Mouse (Mus musculus): ENCODE data around the gene Anapc16.

- TF ChIP-seq CTCF (IDR thresholded peaks at IDR 0.05; ENCODE audit: control insufficient read depth, insufficient read depth, insufficient replicate concordance, low read depth, low read length) (no peak), POLR2A (IDR thresholded peaks at IDR 0.05; ENCODE audit: control insufficient read depth, low read depth, low read length) (no peak)
Measured at GRCm38 (mm10) chr10:60046696-60047095, 43.8 kb upstream of the Anapc16 start.
